Mouse (Mus musculus): ENCODE results near the gene Card14.

DNA sequence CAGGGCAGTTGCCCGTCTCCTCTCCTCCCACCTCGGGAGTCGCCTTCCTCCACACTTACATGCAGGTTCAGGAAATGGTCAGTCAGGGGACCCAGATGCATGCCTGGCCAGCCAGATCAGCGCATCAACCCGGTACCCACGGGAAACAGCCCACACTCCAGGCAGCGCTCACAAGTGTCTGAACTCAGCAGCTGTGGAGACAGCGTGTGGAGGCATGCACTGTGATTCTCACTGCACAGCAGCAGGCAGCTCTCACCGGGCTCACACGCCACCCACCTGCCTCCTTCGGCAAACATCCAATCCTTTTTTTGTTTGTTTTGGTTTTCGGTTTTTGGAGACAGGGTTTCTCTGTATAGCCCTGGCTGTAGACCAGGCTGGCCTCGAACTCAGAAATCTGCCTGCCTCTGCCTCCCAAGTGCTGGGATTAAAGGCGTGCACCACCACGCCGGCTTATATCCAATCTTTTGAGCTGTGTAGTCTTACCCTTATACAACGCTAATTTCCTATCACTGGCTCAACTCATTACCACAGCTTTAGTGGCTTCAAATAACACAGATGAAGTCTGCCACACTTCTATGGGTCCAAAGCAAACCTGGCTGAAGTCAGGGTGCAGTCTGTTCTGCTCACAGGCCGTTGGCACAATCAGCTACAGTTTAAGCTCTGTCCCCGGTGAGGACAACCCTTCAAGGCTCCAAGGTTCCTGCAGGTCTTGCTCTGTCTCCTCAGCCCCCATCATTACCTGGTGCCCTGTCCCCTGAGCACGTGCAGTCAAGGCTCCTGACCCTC, 20.2 kb upstream of the Card14 start:
- TF ChIP-seq CHD2 (IDR thresholded peaks at IDR 0.05; ENCODE audit: low read depth, low read length) (no peak), MAFK (IDR thresholded peaks at IDR 0.05; ENCODE audit: insufficient read depth, low read depth, low read length) (no peak), ZC3H11A (IDR thresholded peaks at IDR 0.05; ENCODE audit: borderline replicate concordance, low read depth, low read length) (no peak), ZNF384 (IDR thresholded peaks at IDR 0.05; ENCODE audit: low read depth, low read length) (no peak)
